ENCODE assay signal across 18 mouse cellular contexts in the genomic region with DNA sequence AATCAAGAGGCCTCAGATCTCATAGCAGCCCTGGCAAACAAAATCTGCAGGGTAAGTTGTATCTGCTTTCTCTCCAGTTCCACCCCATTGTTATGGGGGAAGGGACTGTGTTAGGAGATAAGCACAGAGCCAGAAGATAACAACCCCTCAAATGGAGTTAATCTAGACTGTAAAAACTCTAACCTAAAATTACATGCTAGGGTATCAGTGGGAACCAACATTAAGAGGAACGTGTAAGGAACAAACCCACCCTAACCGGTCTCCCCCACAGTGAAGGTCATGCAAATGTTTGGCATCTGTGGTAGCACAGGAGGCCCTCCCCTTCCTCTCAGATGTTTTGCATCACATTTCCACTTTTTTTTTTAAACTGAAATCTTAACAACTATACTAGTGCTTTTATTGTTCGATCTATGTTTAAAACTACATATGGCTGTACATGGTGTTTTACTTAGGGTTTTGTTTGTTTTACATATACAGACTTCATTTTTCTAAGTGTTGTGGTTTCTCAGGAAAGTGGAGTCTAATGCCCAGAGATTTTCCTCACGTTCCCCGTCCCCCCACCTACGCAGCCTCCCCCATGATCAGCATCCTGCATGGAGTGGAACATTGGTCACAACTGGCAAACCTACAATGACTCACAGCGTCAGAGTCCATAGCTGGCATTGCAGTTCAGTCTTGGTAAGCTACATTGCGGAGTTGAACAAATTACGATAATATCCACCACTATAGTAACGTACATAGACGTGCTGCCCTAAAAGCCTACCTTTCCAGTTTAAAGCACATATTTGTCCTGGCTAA. TPM values are rescaled to one million over a fixed set of nuclear protein-coding genes. Genes with fewer than 3 reads are reported as not detected.
DNase-seq lines count a peak whose midpoint lies in the region; ATAC-seq and TF ChIP-seq lines count a peak whose summit lies in the region.
"Had no signal": no experiment of that assay in that cellular context is flagged by ENCODE, and none has a peak within 500 bp of the region (broad histone marks: within the 10 kb centered on the region; RNA-seq: fewer than 3 reads in every experiment).

No protein-coding gene starts in this region.

- no peaks in the 10 kb centered on the region for H3K36me3 ChIP-seq in heart, embryonic 15.5 days
- H3K36me3 ChIP-seq in MEL (ENCODE audit: control insufficient read depth in 1 of 2, insufficient read depth in 2 of 2, low read length in 2 of 2): peaks cover 0 to 15% of the 10 kb centered on the region in 2 experiments; a peak in 2 of 4 replicates
- H3K36me3 ChIP-seq: limb, embryonic 13.5 days had no signal

- TF ChIP-seq POLR2A in MEL (IDR thresholded peaks at IDR 0.05; ENCODE audit: control insufficient read depth in 1 of 2, insufficient read depth in 1 of 2, low read depth in 1 of 2, low read length in 2 of 2, poor library complexity in 1 of 2): no peak

- no peak overlapping the region for H3K4me2 ChIP-seq in heart, embryonic 15.5 days
- H3K4me2 ChIP-seq: forebrain, embryonic 15.5 days; hindbrain, embryonic 15.5 days; limb, embryonic 13.5 days; midbrain, embryonic 12.5 days had no signal

- WGBS in heart, embryonic 15.5 days: 67% methylated on average over 11 of the region's 11 CpGs

- H3K9ac ChIP-seq in heart, embryonic 15.5 days: no peak overlapping the region
- H3K9ac ChIP-seq in MEL (ENCODE audit: control insufficient read depth, low read depth, low read length, poor library complexity, severe bottlenecking): no peak overlapping the region
- H3K9ac ChIP-seq: forebrain, embryonic 15.5 days; hindbrain, embryonic 15.5 days; limb, embryonic 13.5 days; midbrain, embryonic 12.5 days had no signal

- H3K27ac ChIP-seq in heart, embryonic 15.5 days: peak overlapping the region; percentile 37; the same call in 1 of the 2 replicates
- H3K27ac ChIP-seq in MEL (ENCODE audit: control insufficient read depth, low read depth, low read length): peak overlapping the region; percentile 29
- H3K27ac ChIP-seq: forebrain, embryonic 15.5 days; hindbrain, embryonic 15.5 days; left cerebral cortex, adult 2 months; limb, embryonic 13.5 days; midbrain, embryonic 12.5 days had no signal

- no peak for DNase-seq in heart, postnatal 4 days
- peak; percentile 16 for DNase-seq in testis, postnatal 10 days (ENCODE audit: low spot score)
- DNase-seq in testis, postnatal 14 days (ENCODE audit: low spot score): no peak
- DNase-seq in MEL (ENCODE audit: low read depth, low spot score): peak; percentile 81
- no peak for DNase-seq in frontal cortex, adult 2 months (ENCODE audit: extremely low spot score in 1 of 2, low spot score in 1 of 2)
- DNase-seq: adrenal gland, adult 2 months; cerebellum, adult 9-10 months; gastrocnemius, postnatal 10 days; kidney, adult 9 months; lung, postnatal 14 days; right cerebral cortex, postnatal 14 days had no signal

- H3K79me2 ChIP-seq in MEL (ENCODE audit: control insufficient read depth, insufficient read depth, low read length, poor library complexity): no peaks in the 10 kb centered on the region

- H3K4me1 ChIP-seq in heart, embryonic 15.5 days (replicated peaks): peaks cover 17% of the 10 kb centered on the region
- H3K4me1 ChIP-seq in MEL (ENCODE audit: control insufficient read depth in 1 of 2, insufficient read depth in 2 of 2, low read length in 2 of 2): peaks cover 1 to 10% of the 10 kb centered on the region in 2 experiments
- H3K4me1 ChIP-seq: forebrain, embryonic 15.5 days; hindbrain, embryonic 15.5 days; midbrain, embryonic 12.5 days had no signal

- no peaks in the 10 kb centered on the region for H3K9me3 ChIP-seq in heart, embryonic 15.5 days (replicated peaks)
- H3K9me3 ChIP-seq in MEL (replicated peaks; ENCODE audit: insufficient read depth, low read length): no peaks in the 10 kb centered on the region
- H3K9me3 ChIP-seq: forebrain, embryonic 15.5 days; hindbrain, embryonic 15.5 days; limb, embryonic 13.5 days; midbrain, embryonic 12.5 days had no signal

- H3K27me3 ChIP-seq in heart, embryonic 15.5 days: no peaks in the 10 kb centered on the region
- no peaks in the 10 kb centered on the region for H3K27me3 ChIP-seq in MEL (ENCODE audit: control insufficient read depth in 1 of 2, insufficient read depth in 2 of 2, low read length in 2 of 2)
- H3K27me3 ChIP-seq: forebrain, embryonic 15.5 days; hindbrain, embryonic 15.5 days; limb, embryonic 13.5 days; midbrain, embryonic 12.5 days had no signal

- H3K4me3 ChIP-seq in heart, embryonic 15.5 days: no peak overlapping the region
- no peak overlapping the region for H3K4me3 ChIP-seq in MEL (ENCODE audit: control insufficient read depth in 1 of 2, insufficient read depth in 1 of 2, low read depth in 2 of 2, low read length in 2 of 2)
- H3K4me3 ChIP-seq: forebrain, embryonic 15.5 days; hindbrain, embryonic 15.5 days; left cerebral cortex, adult 2 months; limb, embryonic 13.5 days; midbrain, embryonic 12.5 days had no signal

- TF ChIP-seq CTCF in MEL (IDR thresholded peaks at IDR 0.05 in 2 of 3, conservative IDR thresholded peaks at IDR 0.05 in 1 of 3; ENCODE audit: control insufficient read depth in 1 of 3, insufficient read depth in 1 of 3, low read depth in 2 of 3, low read length in 3 of 3, poor library complexity in 1 of 3, severe bottlenecking in 1 of 3): no peak; a peak in 1 of 6 replicates

- TF ChIP-seq EP300 in MEL (IDR thresholded peaks at IDR 0.05; ENCODE audit: low read depth in 1 of 2, low read length in 2 of 2): peak; percentile 92 to 95

- peak; percentile 79 for ATAC-seq in heart, embryonic 15.5 days (replicated peaks; ENCODE audit: insufficient number of reproducible peaks, insufficient read depth, low FRiP score, low read depth)
- peak; percentile 81 for ATAC-seq in megakaryocyte-erythroid progenitor cell, adult 5-6 weeks (replicated peaks; ENCODE audit: low FRiP score, low TSS enrichment, poor library complexity, severe bottlenecking)
- ATAC-seq: forebrain, embryonic 15.5 days had no signal

- TF ChIP-seq RAD21 in MEL (IDR thresholded peaks at IDR 0.05; ENCODE audit: low read depth, low read length): no peak

TF ChIP-seq in MEL, 35 proteins besides CTCF, POLR2A, EP300 and RAD21 (continues in another document):
- TF ChIP-seq ELF1 (IDR thresholded peaks at IDR 0.05; ENCODE audit: low read depth, low read length) (no peak), ZNF384 (IDR thresholded peaks at IDR 0.05; ENCODE audit: low read depth, low read length) (peak; percentile 87), SIN3A (IDR thresholded peaks at IDR 0.05; ENCODE audit: low read length) (peak; percentile 78), POLR2AphosphoS5 (IDR thresholded peaks at IDR 0.05; ENCODE audit: borderline replicate concordance, low read depth, low read length) (no peak), TAL1 (IDR thresholded peaks at IDR 0.05; ENCODE audit: low read length) (0 out of 2 replicates have a peak, but pooled peaks have one; percentile 7), ETS1 (IDR thresholded peaks at IDR 0.05; ENCODE audit: low read depth, low read length) (peak; percentile 92), ZKSCAN1 (IDR thresholded peaks at IDR 0.05; ENCODE audit: low read depth, low read length) (no peak), MAX (IDR thresholded peaks at IDR 0.05; ENCODE audit: low read length) (no peak), USF2 (IDR thresholded peaks at IDR 0.05; ENCODE audit: borderline replicate concordance in 1 of 2, insufficient read depth in 1 of 2, low read depth in 1 of 2, low read length in 2 of 2) (no peak), NRF1 (IDR thresholded peaks at IDR 0.05; ENCODE audit: insufficient read depth, low read depth, low read length, poor library complexity, severe bottlenecking) (no peak), CHD2 (IDR thresholded peaks at IDR 0.05; ENCODE audit: low read length) (peak; percentile 72), TCF12 (IDR thresholded peaks at IDR 0.05; ENCODE audit: low read depth, low read length) (peak; percentile 93), USF1 (IDR thresholded peaks at IDR 0.05; ENCODE audit: low read depth, low read length) (0 out of 2 replicates have a peak, but pooled peaks have one; percentile 6), GABPA (IDR thresholded peaks at IDR 0.05; ENCODE audit: low read depth, low read length) (no peak), ZC3H11A (IDR thresholded peaks at IDR 0.05; ENCODE audit: low read depth, low read length) (no peak), KAT2A (conservative IDR thresholded peaks at IDR 0.05; ENCODE audit: low read depth, low read length) (no peak), E2F4 (IDR thresholded peaks at IDR 0.05; ENCODE audit: borderline replicate concordance, low read depth, low read length) (no peak), NELFE (IDR thresholded peaks at IDR 0.05; ENCODE audit: low read depth, low read length) (no peak), MEF2A (IDR thresholded peaks at IDR 0.05; ENCODE audit: extremely low read depth, insufficient replicate concordance, low read depth, low read length, poor library complexity, severe bottlenecking) (peak; percentile 81; the same call in 1 of the 2 replicates), POLR2AphosphoS2 (IDR thresholded peaks at IDR 0.05; ENCODE audit: low read length) (no peak), MAFK (IDR thresholded peaks at IDR 0.05; ENCODE audit: borderline replicate concordance, low read depth, low read length) (peak; percentile 73; the same call in 1 of the 2 replicates), MXI1 (IDR thresholded peaks at IDR 0.05; ENCODE audit: low read depth, low read length) (no peak), MYB (IDR thresholded peaks at IDR 0.05; ENCODE audit: low read depth, low read length) (0 out of 2 replicates have a peak, but pooled peaks have one; percentile 40), MAZ (IDR thresholded peaks at IDR 0.05; ENCODE audit: low read depth, low read length) (peak; percentile 81), JUND (IDR thresholded peaks at IDR 0.05; ENCODE audit: low read depth, low read length) (no peak), RCOR1 (IDR thresholded peaks at IDR 0.05; ENCODE audit: low read depth, low read length) (peak; percentile 97), CHD1 (IDR thresholded peaks at IDR 0.05; ENCODE audit: low read depth, low read length) (no peak), GATA1 (IDR thresholded peaks at IDR 0.05; ENCODE audit: low read depth, low read length) (peak; percentile 98), ZMIZ1 (IDR thresholded peaks at IDR 0.05; ENCODE audit: low read depth, low read length) (no peak)

RNA-seq across cellular contexts. Expression of a gene that starts 33.1 kb away (rescaled TPM):
- 6.7 and 8.5 TPM in 2 replicates for polyA plus RNA-seq in heart, embryonic 15.5 days (2015; fragmentation: Nextera tagmentation; extraction: Ambion mirVana)
- total RNA-seq in heart, postnatal 4 days (2021): 10 to 100 TPM; 12.3 to 12.4 TPM
- total RNA-seq in MEL (2012; rRNA removed): 0.39 and 0.88 TPM in 2 replicates
- 1 to 10 TPM in 1 of 2 experiments, not detected in 1; 3.0 TPM for polyA plus RNA-seq in MEL (2012; ENCODE audit: insufficient read depth in 1 of 2, insufficient read length in 2 of 2, low read depth in 1 of 2, low replicate concordance in 2 of 2, missing spikeins in 1 of 2)
- 1.6 and 1.9 TPM in 2 replicates for total RNA-seq in megakaryocyte-erythroid progenitor cell, adult 5-6 weeks (2014; fragmentation: Nextera tagmentation)
- total RNA-seq in megakaryocyte-erythroid progenitor cell, adult 5-6 weeks (2017): 0.42 and 2.6 TPM in 2 replicates
- polyA plus RNA-seq in frontal cortex, adult 2 months (2012; rRNA removed): 11.5 and 13.4 TPM in 2 replicates

Comparison
In these comparisons a context has a peak if more than half of its experiments do, and no peak if none do; other contexts are left out.
1. DNase-seq: peak in testis, postnatal 10 days (single experiment) and MEL (single experiment); none in heart, postnatal 4 days (single experiment), testis, postnatal 14 days (single experiment) and frontal cortex, adult 2 months (0 of 2).